Mouse (Mus musculus): ENCODE data around the gene Pfn3. TPM values are rescaled to one million over a fixed set of nuclear protein-coding genes. Genes with fewer than 3 reads are reported as not detected.

The Pfn3 gene
- polyA plus RNA-seq, 1 experiment from 2014 or later: not detected

DNA sequence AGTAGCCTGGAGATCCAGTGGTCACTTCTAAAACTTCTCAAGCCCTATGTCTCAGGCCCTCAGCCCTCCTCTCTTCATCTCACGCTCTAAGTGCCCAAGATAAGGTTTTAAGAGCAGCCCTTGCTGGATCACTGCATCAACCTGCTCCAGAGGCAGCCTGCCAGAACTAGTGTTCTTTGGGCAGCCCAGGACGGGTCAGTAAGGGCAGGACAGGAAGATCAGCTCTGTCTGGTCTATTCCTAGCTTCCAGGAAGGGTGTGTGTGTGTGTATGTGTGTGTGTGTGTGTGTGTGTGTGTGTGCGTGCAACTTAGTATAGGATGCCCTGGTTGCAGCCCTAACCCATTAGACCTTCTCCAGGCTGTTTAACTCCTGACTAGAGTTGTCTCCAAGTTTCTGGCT is 44.8 kb downstream of the Pfn3 start:
- H3K36me3 ChIP-seq (ENCODE audit: control insufficient read depth, insufficient read depth, low read length): no peaks in the 10 kb centered on the region
- H3K27me3 ChIP-seq (ENCODE audit: control insufficient read depth, insufficient read depth, low read length): no peaks in the 10 kb centered on the region
- H3K4me2 ChIP-seq (ENCODE audit: low read depth): no peak overlapping the region
- WGBS: 67% methylated on average over 3 of the region's 3 CpGs
- H3K27ac ChIP-seq (ENCODE audit: low read depth, low read length): no peak overlapping the region
- ATAC-seq (ENCODE audit: insufficient read depth, low FRiP score, low TSS enrichment) (no peak), DNase-seq (ENCODE audit: low spot score) (no peak)
- no peaks in the 10 kb centered on the region for H3K9me3 ChIP-seq (ENCODE audit: control insufficient read depth, low read length)
- no peaks in the 10 kb centered on the region for H3K4me1 ChIP-seq (ENCODE audit: control insufficient read depth, insufficient read depth, low read length)
- H3K9ac ChIP-seq (ENCODE audit: low read length): no peak overlapping the region
- no peak overlapping the region for H3K4me3 ChIP-seq (ENCODE audit: low read depth, low read length)

GRCm38 (mm10) chr13:55369531-55370114 is 45.4 kb downstream of the Pfn3 start, which contains the start of gene Rgs14:
Gene Rgs14, plus strand, starts transcription at chr13:55369732.
- 58% methylated on average over 13 of the region's 13 CpGs for WGBS
- Histone ChIP-seq H3K36me3 (ENCODE audit: control insufficient read depth, insufficient read depth, low read length) (no peaks in the 10 kb centered on the region), H3K27ac (ENCODE audit: low read depth, low read length) (no peak within 1 kb of the TSS), H3K27me3 (ENCODE audit: control insufficient read depth, insufficient read depth, low read length) (no peaks in the 10 kb centered on the region), H3K4me1 (ENCODE audit: control insufficient read depth, insufficient read depth, low read length) (no peaks in the 10 kb centered on the region), H3K9ac (ENCODE audit: low read length) (no peak within 1 kb of the TSS), H3K4me3 (ENCODE audit: low read depth, low read length) (no peak within 1 kb of the TSS), H3K4me2 (ENCODE audit: low read depth) (no peak within 1 kb of the TSS), H3K9me3 (ENCODE audit: control insufficient read depth, low read length) (no peaks in the 10 kb centered on the region)
- ATAC-seq (ENCODE audit: insufficient read depth, low FRiP score, low TSS enrichment) (no peak), DNase-seq (ENCODE audit: low spot score) (no peak)

DNA sequence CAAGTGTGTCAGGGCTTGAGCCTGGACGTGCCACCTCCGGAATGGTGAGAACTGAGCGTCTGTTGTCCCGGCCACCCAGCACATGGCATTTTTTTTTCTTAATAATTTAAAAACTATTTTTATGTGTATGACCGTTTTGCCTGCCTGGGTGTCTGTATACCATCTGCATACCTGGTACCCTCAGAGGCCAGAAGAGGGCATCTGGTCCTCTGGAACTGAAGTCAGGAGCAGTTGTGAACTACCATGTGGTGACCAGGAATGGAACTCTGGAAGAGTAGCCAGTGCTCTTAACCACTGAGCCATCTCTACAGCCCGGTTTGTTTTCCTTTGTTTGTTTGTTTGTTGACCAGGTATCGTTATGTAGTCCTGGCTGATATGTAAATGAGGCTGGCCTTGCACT is 46.6 kb downstream of the Pfn3 start:
- Histone ChIP-seq H3K27me3 (ENCODE audit: control insufficient read depth, insufficient read depth, low read length) (no peaks in the 10 kb centered on the region), H3K4me2 (ENCODE audit: low read depth) (no peak overlapping the region), H3K27ac (ENCODE audit: low read depth, low read length) (no peak overlapping the region), H3K4me1 (ENCODE audit: control insufficient read depth, insufficient read depth, low read length) (no peaks in the 10 kb centered on the region), H3K9me3 (ENCODE audit: control insufficient read depth, low read length) (no peaks in the 10 kb centered on the region), H3K4me3 (ENCODE audit: low read depth, low read length) (no peak overlapping the region), H3K9ac (ENCODE audit: low read length) (no peak overlapping the region), H3K36me3 (ENCODE audit: control insufficient read depth, insufficient read depth, low read length) (no peaks in the 10 kb centered on the region)
- DNase-seq (ENCODE audit: low spot score) (no peak), ATAC-seq (ENCODE audit: insufficient read depth, low FRiP score, low TSS enrichment) (no peak)
- 79% methylated on average over 7 of the region's 7 CpGs for WGBS

Small RNAs within 50 kb of the gene (microRNA-seq; reads per million reads assigned to microRNA genes)
- 0.78 reads per million for gene Mir6943

Other genes with a start within 250 kb of the Pfn3 start
- gene Nsd1, start 205.4 kb downstream of the Pfn3 start, polyA plus RNA-seq (2014; fragmentation: Nextera tagmentation; extraction: Ambion mirVana): 68.2 and 69.8 TPM in 2 replicates
- 406 and 417 TPM in 2 replicates for gene Prelid1, start 94.7 kb downstream of the Pfn3 start, polyA plus RNA-seq (2014; fragmentation: Nextera tagmentation; extraction: Ambion mirVana)
- 89.7 and 90.6 TPM in 2 replicates for gene Rab24, start 93.3 kb downstream of the Pfn3 start, polyA plus RNA-seq (2014; fragmentation: Nextera tagmentation; extraction: Ambion mirVana)
- gene Mxd3, start 85.4 kb downstream of the Pfn3 start, polyA plus RNA-seq (2014; fragmentation: Nextera tagmentation; extraction: Ambion mirVana): 29.5 and 31.6 TPM in 2 replicates
- 82.1 and 94.8 TPM in 2 replicates for gene Lman2, start 52.4 kb downstream of the Pfn3 start, polyA plus RNA-seq (2014; fragmentation: Nextera tagmentation; extraction: Ambion mirVana)
- gene Rgs14, start 45.5 kb downstream of the Pfn3 start, polyA plus RNA-seq (2014; fragmentation: Nextera tagmentation; extraction: Ambion mirVana): 0.59 and 0.97 TPM in 2 replicates
- 0.13 TPM in 1 of 2 replicates, not detected in the other for gene Slc34a1, start 17.0 kb downstream of the Pfn3 start, polyA plus RNA-seq (2014; fragmentation: Nextera tagmentation; extraction: Ambion mirVana)
- gene F12, start 11.6 kb upstream of the Pfn3 start, polyA plus RNA-seq (2014; fragmentation: Nextera tagmentation; extraction: Ambion mirVana): not detected in 2 replicates
- 58.1 and 59.6 TPM in 2 replicates for gene Grk6, start 29.8 kb upstream of the Pfn3 start, polyA plus RNA-seq (2014; fragmentation: Nextera tagmentation; extraction: Ambion mirVana)
- 2.2 and 2.6 TPM in 2 replicates for gene Prr7, start 49.0 kb upstream of the Pfn3 start, polyA plus RNA-seq (2014; fragmentation: Nextera tagmentation; extraction: Ambion mirVana)
- 362 and 372 TPM in 2 replicates for gene Dbn1, start 72.9 kb upstream of the Pfn3 start, polyA plus RNA-seq (2014; fragmentation: Nextera tagmentation; extraction: Ambion mirVana)
- gene Pdlim7, start 98.4 kb upstream of the Pfn3 start, polyA plus RNA-seq (2014; fragmentation: Nextera tagmentation; extraction: Ambion mirVana): 165 and 172 TPM in 2 replicates
- gene Dok3, start 114.1 kb upstream of the Pfn3 start, polyA plus RNA-seq (2014; fragmentation: Nextera tagmentation; extraction: Ambion mirVana): 2.6 and 2.7 TPM in 2 replicates
- gene Ddx41, start 121.4 kb upstream of the Pfn3 start, polyA plus RNA-seq (2014; fragmentation: Nextera tagmentation; extraction: Ambion mirVana): 74.5 and 76.3 TPM in 2 replicates
- 44.6 and 51.0 TPM in 2 replicates for gene Fam193b, start 155.9 kb upstream of the Pfn3 start, polyA plus RNA-seq (2014; fragmentation: Nextera tagmentation; extraction: Ambion mirVana)
- gene Tmed9, start 158.5 kb upstream of the Pfn3 start, polyA plus RNA-seq (2014; fragmentation: Nextera tagmentation; extraction: Ambion mirVana): 51.6 and 59.0 TPM in 2 replicates
- 21.7 and 22.0 TPM in 2 replicates for gene B4galt7, start 184.7 kb upstream of the Pfn3 start, polyA plus RNA-seq (2014; fragmentation: Nextera tagmentation; extraction: Ambion mirVana)
- gene Caml, start 207.8 kb upstream of the Pfn3 start, polyA plus RNA-seq (2014; fragmentation: Nextera tagmentation; extraction: Ambion mirVana): 68.0 and 69.2 TPM in 2 replicates
- gene Ddx46, start 219.8 kb upstream of the Pfn3 start, polyA plus RNA-seq (2014; fragmentation: Nextera tagmentation; extraction: Ambion mirVana): 52.9 and 53.4 TPM in 2 replicates

All from neural tube, embryonic 11.5 days (tissue).